Mouse (Mus musculus): Measurements from ENCODE around the gene Upk1a. TPM values are rescaled to one million over a fixed set of nuclear protein-coding genes. Genes with fewer than 3 reads are reported as not detected.

Upk1a gene
- total RNA-seq (2023) = not detected

GRCm38 (mm10) chr7:30612654-30613402, at the start of gene Upk1a:
TSS of gene Upk1a (minus strand) at chr7:30612847.

GRCm38 (mm10) chr7:30649591-30650540, 37.2 kb upstream of the Upk1a start, which contains the start of gene Rbm42:
TSS of gene Rbm42 (minus strand) at chr7:30650317.

GRCm38 (mm10) chr7:30635752-30636151, 23.1 kb upstream of the Upk1a start, which contains the start of gene Etv2:
TSS of gene Etv2 (minus strand) at chr7:30635852.

GRCm38 (mm10) chr7:30625530-30626384, 13.1 kb upstream of the Upk1a start, which contains the start of gene Cox6b1:
TSS of gene Cox6b1 (minus strand) at chr7:30626151.

GRCm38 (mm10) chr7:30598786-30599185, 13.9 kb downstream of the Upk1a start, which contains the start of gene Zbtb32:
TSS of gene Zbtb32 (minus strand) at chr7:30598909.

GRCm38 (mm10) chr7:30588676-30589434, 23.8 kb downstream of the Upk1a start, which contains the start of gene Kmt2b:
TSS of gene Kmt2b (minus strand) at chr7:30588726.

GRCm38 (mm10) chr7:30564970-30565571, 47.6 kb downstream of the Upk1a start, which contains the start of gene Igflr1:
TSS of gene Igflr1 (plus strand) at chr7:30565427.

GRCm38 (mm10) chr7:30563117-30563905, 49.3 kb downstream of the Upk1a start, which contains the start of the genes U2af1l4, Gm49396 and Psenen:
TSS of gene U2af1l4 (plus strand) at chr7:30563301.
TSS of gene Gm49396 (plus strand) at chr7:30563344.
TSS of gene Psenen (minus strand) at chr7:30563627.

GRCm38 (mm10) chr7:30559443-30559954, 53.1 kb downstream of the Upk1a start, which contains the start of gene Lin37:
TSS of gene Lin37 (minus strand) at chr7:30559838.

Other genes starting within 250 kb of the Upk1a start
- gene Tyrobp, start 199.1 kb downstream of the Upk1a start, total RNA-seq (2023) = 1,000 to 10,000 TPM; 2,122 to 2,210 TPM
- 100 to 1,000 TPM; 116 to 123 TPM for gene Hcst, start 193.0 kb downstream of the Upk1a start, total RNA-seq (2023)
- 10 to 100 TPM; 65.6 to 78.9 TPM for gene Nfkbid, start 191.1 kb downstream of the Upk1a start, total RNA-seq (2023)
- gene Aplp1, start 167.3 kb downstream of the Upk1a start, total RNA-seq (2023) = under 1 TPM in 1 of 2 experiments, not detected in 1; 0.27 TPM
- gene Kirrel2, start 155.2 kb downstream of the Upk1a start, total RNA-seq (2023) = not detected
- gene Nphs1, start 154.5 kb downstream of the Upk1a start, total RNA-seq (2023) = not detected
- gene Prodh2, start 119.2 kb downstream of the Upk1a start, total RNA-seq (2023) = not detected
- 10 to 100 TPM; 14.2 to 14.6 TPM for gene Arhgap33, start 77.8 kb downstream of the Upk1a start, total RNA-seq (2023)
- 1 to 10 TPM; 5.1 to 7.4 TPM for gene Hspb6, start 60.7 kb downstream of the Upk1a start, total RNA-seq (2023)
- gene Proser3, start 60.5 kb downstream of the Upk1a start, total RNA-seq (2023) = 1 to 10 TPM; 6.0 to 6.3 TPM
- 10 to 100 TPM; 30.4 to 32.0 TPM for gene Lin37, start 53.0 kb downstream of the Upk1a start, total RNA-seq (2023)
- gene U2af1l4, start 49.5 kb downstream of the Upk1a start, total RNA-seq (2023) = 10 to 100 TPM; 40.8 to 45.4 TPM
- 1 to 10 TPM; 3.2 to 6.2 TPM for gene Gm49396, start 49.5 kb downstream of the Upk1a start, total RNA-seq (2023)
- 100 to 1,000 TPM; 120 to 121 TPM for gene Psenen, start 49.2 kb downstream of the Upk1a start, total RNA-seq (2023)
- 1 to 10 TPM; 3.7 to 5.5 TPM for gene Igflr1, start 47.4 kb downstream of the Upk1a start, total RNA-seq (2023)
- 10 to 100 TPM; 51.3 to 54.4 TPM for gene Kmt2b, start 24.1 kb downstream of the Upk1a start, total RNA-seq (2023)
- gene Zbtb32, start 13.9 kb downstream of the Upk1a start, total RNA-seq (2023) = under 1 TPM; 0.20 to 0.22 TPM
- 100 to 1,000 TPM; 236 to 250 TPM for gene Cox6b1, start 13.3 kb upstream of the Upk1a start, total RNA-seq (2023)
- gene Etv2, start 23.0 kb upstream of the Upk1a start, total RNA-seq (2023) = not detected
- 10 to 100 TPM; 77.8 to 88.7 TPM for gene Rbm42, start 37.5 kb upstream of the Upk1a start, total RNA-seq (2023)
- gene Haus5, start 52.1 kb upstream of the Upk1a start, total RNA-seq (2023) = 10 to 100 TPM; 22.3 to 22.8 TPM
- gene Pmis2, start 58.8 kb upstream of the Upk1a start, total RNA-seq (2023) = not detected
- not detected for gene 2200002J24Rik, start 86.1 kb upstream of the Upk1a start, total RNA-seq (2023)
- gene Atp4a, start 99.4 kb upstream of the Upk1a start, total RNA-seq (2023) = under 1 TPM; 0.37 to 0.58 TPM
- 10 to 100 TPM; 26.6 to 35.5 TPM for gene Tmem147, start 116.7 kb upstream of the Upk1a start, total RNA-seq (2023)
- not detected for gene Gapdhs, start 130.8 kb upstream of the Upk1a start, total RNA-seq (2023)
- gene Sbsn, start 138.6 kb upstream of the Upk1a start, total RNA-seq (2023) = 1 to 10 TPM; 1.9 to 3.2 TPM
- gene Dmkn, start 150.9 kb upstream of the Upk1a start, total RNA-seq (2023) = 1 to 10 TPM; 1.4 to 3.3 TPM
- not detected for gene Krtdap, start 175.0 kb upstream of the Upk1a start, total RNA-seq (2023)
- gene Ffar2, start 210.9 kb upstream of the Upk1a start, total RNA-seq (2023) = 10 to 100 TPM; 38.5 to 40.3 TPM
- gene Ffar3, start 243.3 kb upstream of the Upk1a start, total RNA-seq (2023) = not detected
- not detected for gene Ffar1, start 248.7 kb upstream of the Upk1a start, total RNA-seq (2023)

Data from neutrophil, adult 59 days (primary cell).